In genomic region chr6:143615361-143615760, GRCm38 (mm10) we compare ENCODE assay signal across 19 mouse cellular contexts.
DNase-seq lines count a peak whose midpoint lies in the region; ATAC-seq and TF ChIP-seq lines count a peak whose summit lies in the region.
"Had no signal": no experiment of that assay in that cellular context is flagged by ENCODE, and none has a peak within 500 bp of the region (broad histone marks: within the 10 kb centered on the region; RNA-seq: fewer than 3 reads in every experiment).

No protein-coding gene starts in this region.

- no peaks in the 10 kb centered on the region for H3K4me1 ChIP-seq in forebrain, embryonic 11.5 days (replicated peaks; ENCODE audit: control insufficient read depth, insufficient read depth, low read length)
- H3K4me1 ChIP-seq in forebrain, embryonic 12.5 days, result no peaks in the 10 kb centered on the region
- peaks cover 10% of the 10 kb centered on the region for H3K4me1 ChIP-seq in ES-Bruce4 (ENCODE audit: control insufficient read depth, insufficient read depth, low read length)
- H3K4me1 ChIP-seq in limb, embryonic 10.5 days, result peaks cover 37% of the 10 kb centered on the region
- H3K4me1 ChIP-seq in lung, postnatal 0 days (ENCODE audit: insufficient read depth, low read depth, low read length), result no peaks in the 10 kb centered on the region
- H3K4me1 ChIP-seq: hindbrain, embryonic 15.5 days had no signal

- no peak overlapping the region for H3K4me2 ChIP-seq in forebrain, embryonic 11.5 days (ENCODE audit: low read depth, low read length, severe bottlenecking)
- no peak overlapping the region for H3K4me2 ChIP-seq in forebrain, embryonic 12.5 days
- H3K4me2 ChIP-seq in lung, postnatal 0 days (replicated peaks; ENCODE audit: low read depth, low read length), result no peak overlapping the region
- H3K4me2 ChIP-seq: forebrain, embryonic 15.5 days; heart, embryonic 11.5 days; hindbrain, embryonic 12.5 days; hindbrain, embryonic 15.5 days had no signal

- 86% methylated on average over 8 of the region's 8 CpGs for WGBS in forebrain, embryonic 11.5 days
- 86% methylated on average over 8 of the region's 8 CpGs for WGBS in forebrain, embryonic 12.5 days
- WGBS in limb, embryonic 10.5 days, result 82% methylated on average over 8 of the region's 8 CpGs
- WGBS in lung, postnatal 0 days, result 73% methylated on average over 8 of the region's 8 CpGs

- no peaks in the 10 kb centered on the region for H3K27me3 ChIP-seq in forebrain, embryonic 11.5 days (ENCODE audit: control insufficient read depth, insufficient read depth, low read length)
- H3K27me3 ChIP-seq in forebrain, embryonic 12.5 days, result no peaks in the 10 kb centered on the region
- H3K27me3 ChIP-seq in ES-Bruce4 (ENCODE audit: control insufficient read depth, insufficient read depth, low read length, poor library complexity, severe bottlenecking), result no peaks in the 10 kb centered on the region
- no peaks in the 10 kb centered on the region for H3K27me3 ChIP-seq in limb, embryonic 10.5 days (ENCODE audit: low read depth, poor library complexity, severe bottlenecking)
- H3K27me3 ChIP-seq in lung, postnatal 0 days (replicated peaks; ENCODE audit: insufficient read depth, low read length), result no peaks in the 10 kb centered on the region
- H3K27me3 ChIP-seq: forebrain, embryonic 15.5 days; hindbrain, embryonic 12.5 days; hindbrain, embryonic 15.5 days had no signal

- H3K36me3 ChIP-seq in forebrain, embryonic 11.5 days (ENCODE audit: control insufficient read depth, insufficient read depth, low read length), result no peaks in the 10 kb centered on the region
- no peaks in the 10 kb centered on the region for H3K36me3 ChIP-seq in forebrain, embryonic 12.5 days (replicated peaks)
- no peaks in the 10 kb centered on the region for H3K36me3 ChIP-seq in ES-Bruce4 (ENCODE audit: control insufficient read depth, insufficient read depth, low read length, poor library complexity, severe bottlenecking)
- H3K36me3 ChIP-seq in limb, embryonic 10.5 days, result no peaks in the 10 kb centered on the region
- no peaks in the 10 kb centered on the region for H3K36me3 ChIP-seq in lung, postnatal 0 days (ENCODE audit: insufficient read depth, low read length)
- H3K36me3 ChIP-seq: forebrain, embryonic 10.5 days; forebrain, embryonic 15.5 days; hindbrain, embryonic 12.5 days; hindbrain, embryonic 15.5 days had no signal

- no peak for TF ChIP-seq CTCF in ES-Bruce4 (IDR thresholded peaks at IDR 0.05; ENCODE audit: low read depth, low read length)
- no peak for TF ChIP-seq CTCF in lung, postnatal 0 days (IDR thresholded peaks at IDR 0.05)

- H3K4me3 ChIP-seq in forebrain, embryonic 11.5 days (ENCODE audit: low read depth, low read length), result no peak overlapping the region
- no peak overlapping the region for H3K4me3 ChIP-seq in forebrain, embryonic 12.5 days (replicated peaks)
- no peak overlapping the region for H3K4me3 ChIP-seq in ES-Bruce4 (ENCODE audit: low read depth, low read length)
- no peak overlapping the region for H3K4me3 ChIP-seq in limb, embryonic 10.5 days
- no peak overlapping the region for H3K4me3 ChIP-seq in lung, postnatal 0 days (ENCODE audit: low read depth, low read length)
- H3K4me3 ChIP-seq: forebrain, embryonic 10.5 days; forebrain, embryonic 15.5 days; heart, adult 2 months; hindbrain, embryonic 12.5 days; hindbrain, embryonic 15.5 days had no signal

- TF ChIP-seq POLR2A in ES-Bruce4 (IDR thresholded peaks at IDR 0.05; ENCODE audit: insufficient read depth, low read length), result no peak

- peak; percentile 39 for DNase-seq in forebrain, embryonic 11.5 days (ENCODE audit: low spot score)
- DNase-seq in ZHBTc4 (ENCODE audit: low read depth, low spot score), result peak; percentile 74
- no peak for DNase-seq in limb, embryonic 10.5 days (ENCODE audit: low spot score)
- DNase-seq in lung, postnatal 0 days (ENCODE audit: low spot score), result no peak
- DNase-seq in lung, postnatal 36 days, result no peak
- DNase-seq: adrenal gland, postnatal 14 days; cerebellum, adult 11-12 months; cerebellum, adult 8-10 months; cerebellum, postnatal 36 days; embryo, embryonic 11 days; gastrocnemius, postnatal 25 days; heart, adult 2 months had no signal

- H3K9ac ChIP-seq in forebrain, embryonic 11.5 days (ENCODE audit: low read length), result no peak overlapping the region
- H3K9ac ChIP-seq in forebrain, embryonic 12.5 days, result no peak overlapping the region
- no peak overlapping the region for H3K9ac ChIP-seq in ES-Bruce4 (ENCODE audit: low read depth, poor library complexity, severe bottlenecking)
- H3K9ac ChIP-seq in lung, postnatal 0 days (replicated peaks; ENCODE audit: low read depth), result no peak overlapping the region
- H3K9ac ChIP-seq: forebrain, embryonic 15.5 days; hindbrain, embryonic 12.5 days; hindbrain, embryonic 15.5 days had no signal

- no peaks in the 10 kb centered on the region for H3K9me3 ChIP-seq in forebrain, embryonic 11.5 days (ENCODE audit: control insufficient read depth, low read length)
- H3K9me3 ChIP-seq in forebrain, embryonic 12.5 days, result no peaks in the 10 kb centered on the region
- H3K9me3 ChIP-seq in ES-Bruce4 (replicated peaks; ENCODE audit: control insufficient read depth, insufficient read depth, low read length, poor library complexity, severe bottlenecking), result no peaks in the 10 kb centered on the region
- no peaks in the 10 kb centered on the region for H3K9me3 ChIP-seq in limb, embryonic 10.5 days (replicated peaks)
- no peaks in the 10 kb centered on the region for H3K9me3 ChIP-seq in lung, postnatal 0 days (ENCODE audit: low read length)
- H3K9me3 ChIP-seq: forebrain, embryonic 10.5 days; forebrain, embryonic 15.5 days; hindbrain, embryonic 12.5 days; hindbrain, embryonic 15.5 days had no signal

- 0 out of 2 replicates have a peak, but pooled peaks have one; percentile 17 for TF ChIP-seq EP300 in ES-Bruce4 (IDR thresholded peaks at IDR 0.05; ENCODE audit: insufficient read depth, low read depth, low read length)
- no peak for TF ChIP-seq EP300 in lung, postnatal 0 days (IDR thresholded peaks at IDR 0.05)

- H3K27ac ChIP-seq in forebrain, embryonic 11.5 days (ENCODE audit: low read depth, low read length), result no peak overlapping the region
- no peak overlapping the region for H3K27ac ChIP-seq in forebrain, embryonic 12.5 days
- H3K27ac ChIP-seq in ES-Bruce4 (ENCODE audit: insufficient read depth, low read length), result no peak overlapping the region
- H3K27ac ChIP-seq in limb, embryonic 10.5 days, result peak overlapping the region; percentile 19; the same call in 1 of the 2 replicates
- H3K27ac ChIP-seq in lung, postnatal 0 days (ENCODE audit: low read length), result no peak overlapping the region
- H3K27ac ChIP-seq: forebrain, embryonic 15.5 days; heart, adult 2 months; hindbrain, embryonic 12.5 days; hindbrain, embryonic 15.5 days had no signal

- no peak for ATAC-seq in forebrain, embryonic 11.5 days (replicated peaks; ENCODE audit: low FRiP score)
- ATAC-seq in forebrain, embryonic 12.5 days (ENCODE audit: low FRiP score), result no peak
- no peak for ATAC-seq in lung, postnatal 0 days
- ATAC-seq: forebrain, embryonic 15.5 days had no signal

Comparison
In these comparisons a context has a peak if more than half of its experiments do, and no peak if none do; other contexts are left out.
1. DNase-seq: peak in forebrain, embryonic 11.5 days (single experiment) and ZHBTc4 (single experiment); none in limb, embryonic 10.5 days (single experiment), lung, postnatal 0 days (single experiment) and lung, postnatal 36 days (single experiment).